In the genomic region with DNA sequence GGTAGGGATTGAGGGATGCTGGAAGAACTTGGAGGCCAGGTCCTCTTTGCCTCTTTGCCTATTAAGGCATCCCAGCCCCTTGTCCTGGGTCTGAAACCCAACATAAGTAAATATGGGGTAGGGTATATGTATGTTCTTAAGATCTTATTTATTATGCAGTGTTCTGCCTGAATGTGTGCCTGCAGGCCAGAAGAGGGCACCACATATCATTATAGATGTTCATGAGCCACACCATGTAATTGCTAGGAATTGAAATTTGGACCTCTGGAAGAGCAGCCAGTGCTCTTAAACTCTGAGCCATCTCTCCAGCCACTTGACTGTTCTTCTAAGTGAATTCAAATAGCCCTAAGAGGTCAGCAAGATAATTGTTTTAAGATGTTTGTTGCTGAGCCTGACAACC, we compare ENCODE assay signal across 13 mouse cellular contexts. TPM values are rescaled to one million over a fixed set of nuclear protein-coding genes. Genes with fewer than 3 reads are reported as not detected.
DNase-seq lines count a peak whose midpoint lies in the region; ATAC-seq lines count a peak whose summit lies in the region.
"Had no signal": no experiment of that assay in that cellular context is flagged by ENCODE, and none has a peak within 500 bp of the region (broad histone marks: within the 10 kb centered on the region; RNA-seq: fewer than 3 reads in every experiment).

No protein-coding gene starts in this region.

- no peaks in the 10 kb centered on the region for H3K27me3 ChIP-seq in hindbrain, embryonic 11.5 days (ENCODE audit: control insufficient read depth, insufficient read depth, low read length)
- no peaks in the 10 kb centered on the region for H3K27me3 ChIP-seq in hindbrain, embryonic 14.5 days (ENCODE audit: control insufficient read depth, insufficient read depth, low read length)
- no peaks in the 10 kb centered on the region for H3K27me3 ChIP-seq in midbrain, embryonic 14.5 days (ENCODE audit: control insufficient read depth, insufficient read depth, low read length)
- no peaks in the 10 kb centered on the region for H3K27me3 ChIP-seq in midbrain, embryonic 13.5 days
- H3K27me3 ChIP-seq: limb, embryonic 13.5 days had no signal

- H3K4me3 ChIP-seq in hindbrain, embryonic 11.5 days (ENCODE audit: low read depth, low read length), result no peak overlapping the region
- no peak overlapping the region for H3K4me3 ChIP-seq in hindbrain, embryonic 14.5 days (replicated peaks; ENCODE audit: low read length)
- H3K4me3 ChIP-seq in midbrain, embryonic 14.5 days (replicated peaks; ENCODE audit: low read depth, low read length), result no peak overlapping the region
- no peak overlapping the region for H3K4me3 ChIP-seq in midbrain, embryonic 13.5 days (replicated peaks)
- H3K4me3 ChIP-seq: forebrain, embryonic 10.5 days; heart, embryonic 10.5 days; limb, embryonic 13.5 days had no signal

- H3K4me2 ChIP-seq in hindbrain, embryonic 11.5 days (replicated peaks; ENCODE audit: low read depth, low read length), result no peak overlapping the region
- no peak overlapping the region for H3K4me2 ChIP-seq in hindbrain, embryonic 14.5 days (replicated peaks)
- H3K4me2 ChIP-seq in midbrain, embryonic 14.5 days (ENCODE audit: low read length), result no peak overlapping the region
- H3K4me2 ChIP-seq in midbrain, embryonic 13.5 days (replicated peaks), result no peak overlapping the region
- H3K4me2 ChIP-seq: limb, embryonic 13.5 days had no signal

- DNase-seq in hindbrain, embryonic 11.5 days (ENCODE audit: low spot score), result peak; percentile 28
- DNase-seq in hindbrain, embryonic 14.5 days (ENCODE audit: low spot score), result no peak
- DNase-seq in midbrain, embryonic 14.5 days, result peak; percentile 61
- peak; percentile 66 for DNase-seq in NIH3T3 (ENCODE audit: low read depth)
- no peak for DNase-seq in gastrocnemius, adult 18-20 months (ENCODE audit: low spot score)
- no peak for DNase-seq in kidney, postnatal 4 days
- DNase-seq: cerebellum, adult 11 months had no signal

- H3K27ac ChIP-seq in hindbrain, embryonic 11.5 days (ENCODE audit: low read depth, low read length), result no peak overlapping the region
- H3K27ac ChIP-seq in hindbrain, embryonic 14.5 days, result no peak overlapping the region
- no peak overlapping the region for H3K27ac ChIP-seq in midbrain, embryonic 14.5 days (replicated peaks; ENCODE audit: low read depth, low read length)
- H3K27ac ChIP-seq in midbrain, embryonic 13.5 days, result no peak overlapping the region
- H3K27ac ChIP-seq: forebrain, embryonic 10.5 days; heart, embryonic 10.5 days; limb, embryonic 13.5 days had no signal

- H3K9me3 ChIP-seq in hindbrain, embryonic 11.5 days (ENCODE audit: control insufficient read depth, low read length), result no peaks in the 10 kb centered on the region
- no peaks in the 10 kb centered on the region for H3K9me3 ChIP-seq in hindbrain, embryonic 14.5 days (ENCODE audit: control insufficient read depth, low read length)
- H3K9me3 ChIP-seq in midbrain, embryonic 14.5 days (ENCODE audit: control insufficient read depth, low read length), result no peaks in the 10 kb centered on the region
- no peaks in the 10 kb centered on the region for H3K9me3 ChIP-seq in midbrain, embryonic 13.5 days
- H3K9me3 ChIP-seq: forebrain, embryonic 10.5 days; heart, embryonic 10.5 days; limb, embryonic 13.5 days had no signal

- no peak overlapping the region for H3K9ac ChIP-seq in hindbrain, embryonic 11.5 days (ENCODE audit: low read depth, low read length)
- no peak overlapping the region for H3K9ac ChIP-seq in hindbrain, embryonic 14.5 days
- H3K9ac ChIP-seq in midbrain, embryonic 14.5 days (replicated peaks; ENCODE audit: low read length), result no peak overlapping the region
- no peak overlapping the region for H3K9ac ChIP-seq in midbrain, embryonic 13.5 days (replicated peaks)
- H3K9ac ChIP-seq: limb, embryonic 13.5 days had no signal

- H3K36me3 ChIP-seq in hindbrain, embryonic 11.5 days (ENCODE audit: control insufficient read depth, insufficient read depth, low read length), result no peaks in the 10 kb centered on the region
- H3K36me3 ChIP-seq in hindbrain, embryonic 14.5 days (replicated peaks; ENCODE audit: control insufficient read depth, insufficient read depth), result peaks cover 7% of the 10 kb centered on the region
- H3K36me3 ChIP-seq in midbrain, embryonic 14.5 days (ENCODE audit: control insufficient read depth, insufficient read depth, low read length), result peaks cover 4% of the 10 kb centered on the region; the same call in 1 of the 2 replicates
- peaks cover 7% of the 10 kb centered on the region; the same call in 1 of the 2 replicates for H3K36me3 ChIP-seq in midbrain, embryonic 13.5 days

- no peak for ATAC-seq in hindbrain, embryonic 11.5 days (ENCODE audit: low FRiP score)
- no peak for ATAC-seq in hindbrain, embryonic 14.5 days (ENCODE audit: low FRiP score)
- no peak for ATAC-seq in midbrain, embryonic 14.5 days (ENCODE audit: low FRiP score, low TSS enrichment)
- no peak for ATAC-seq in midbrain, embryonic 13.5 days
- ATAC-seq in neutrophil, adult 5-6 weeks (ENCODE audit: extremely low read depth, insufficient number of reproducible peaks, low FRiP score, poor library complexity, severe bottlenecking), result 0 out of 2 replicates have a peak, but pooled peaks have one; percentile 20
- ATAC-seq: intestine, embryonic 16.5 days had no signal

- no peaks in the 10 kb centered on the region for H3K4me1 ChIP-seq in hindbrain, embryonic 11.5 days (replicated peaks; ENCODE audit: control insufficient read depth, insufficient read depth, low read length)
- no peaks in the 10 kb centered on the region; the same call in 1 of the 2 replicates for H3K4me1 ChIP-seq in hindbrain, embryonic 14.5 days (replicated peaks; ENCODE audit: control insufficient read depth, insufficient read depth, low read length)
- H3K4me1 ChIP-seq in midbrain, embryonic 14.5 days (ENCODE audit: control insufficient read depth, insufficient read depth, low read length), result 0 out of 2 replicates have a peak, but pooled peaks cover 2% of the 10 kb centered on the region
- peaks cover 10% of the 10 kb centered on the region for H3K4me1 ChIP-seq in midbrain, embryonic 13.5 days (replicated peaks)

RNA-seq across cellular contexts. Expression of a gene that starts 8.5 kb away (rescaled TPM):
- polyA plus RNA-seq in hindbrain, embryonic 11.5 days (2014; fragmentation: Nextera tagmentation; extraction: Ambion mirVana), result 842 and 852 TPM in 2 replicates
- 671 and 781 TPM in 2 replicates for polyA plus RNA-seq in hindbrain, embryonic 14.5 days (2014; fragmentation: Nextera tagmentation; extraction: Ambion mirVana)
- 749 and 858 TPM in 2 replicates for polyA plus RNA-seq in midbrain, embryonic 14.5 days (2014; fragmentation: Nextera tagmentation; extraction: Ambion mirVana)
- 680 and 686 TPM in 2 replicates for polyA plus RNA-seq in midbrain, embryonic 13.5 days (2015; fragmentation: Nextera tagmentation; extraction: Ambion mirVana)
- 425 and 483 TPM in 2 replicates for total RNA-seq in neutrophil, adult 5-6 weeks (2017)
- 100 to 1,000 TPM; 586 to 589 TPM for total RNA-seq in gastrocnemius, adult 18-20 months (2021)

RNA-seq across cellular contexts. Expression of a gene that starts 13.7 kb away (rescaled TPM):
- polyA plus RNA-seq in hindbrain, embryonic 11.5 days (2014; fragmentation: Nextera tagmentation; extraction: Ambion mirVana), result 0.50 and 0.66 TPM in 2 replicates
- polyA plus RNA-seq in hindbrain, embryonic 14.5 days (2014; fragmentation: Nextera tagmentation; extraction: Ambion mirVana), result 0.87 and 0.95 TPM in 2 replicates
- polyA plus RNA-seq in midbrain, embryonic 14.5 days (2014; fragmentation: Nextera tagmentation; extraction: Ambion mirVana), result 0.64 and 0.66 TPM in 2 replicates
- 0.69 and 1.1 TPM in 2 replicates for polyA plus RNA-seq in midbrain, embryonic 13.5 days (2015; fragmentation: Nextera tagmentation; extraction: Ambion mirVana)
- 1.2 and 1.7 TPM in 2 replicates for total RNA-seq in neutrophil, adult 5-6 weeks (2017)
- under 1 TPM; 0.46 to 0.59 TPM for total RNA-seq in gastrocnemius, adult 18-20 months (2021)

RNA-seq across cellular contexts. Expression of a gene that starts 15.9 kb away (rescaled TPM):
- 19.1 and 19.9 TPM in 2 replicates for polyA plus RNA-seq in hindbrain, embryonic 11.5 days (2014; fragmentation: Nextera tagmentation; extraction: Ambion mirVana)
- 10.5 and 13.0 TPM in 2 replicates for polyA plus RNA-seq in hindbrain, embryonic 14.5 days (2014; fragmentation: Nextera tagmentation; extraction: Ambion mirVana)
- 9.9 and 13.0 TPM in 2 replicates for polyA plus RNA-seq in midbrain, embryonic 14.5 days (2014; fragmentation: Nextera tagmentation; extraction: Ambion mirVana)
- polyA plus RNA-seq in midbrain, embryonic 13.5 days (2015; fragmentation: Nextera tagmentation; extraction: Ambion mirVana), result 10.4 and 10.5 TPM in 2 replicates
- 3.6 and 5.9 TPM in 2 replicates for total RNA-seq in neutrophil, adult 5-6 weeks (2017)
- total RNA-seq in gastrocnemius, adult 18-20 months (2021), result 1 to 10 TPM; 2.8 to 3.4 TPM

RNA-seq across cellular contexts. Expression of a gene that starts 32.6 kb away (rescaled TPM):
- 6.1 TPM in 2 replicates for polyA plus RNA-seq in hindbrain, embryonic 11.5 days (2014; fragmentation: Nextera tagmentation; extraction: Ambion mirVana)
- 7.8 and 9.1 TPM in 2 replicates for polyA plus RNA-seq in hindbrain, embryonic 14.5 days (2014; fragmentation: Nextera tagmentation; extraction: Ambion mirVana)
- polyA plus RNA-seq in midbrain, embryonic 14.5 days (2014; fragmentation: Nextera tagmentation; extraction: Ambion mirVana), result 8.6 and 9.0 TPM in 2 replicates
- 7.4 and 7.6 TPM in 2 replicates for polyA plus RNA-seq in midbrain, embryonic 13.5 days (2015; fragmentation: Nextera tagmentation; extraction: Ambion mirVana)
- total RNA-seq in neutrophil, adult 5-6 weeks (2017), result 2.9 and 4.8 TPM in 2 replicates
- 1 to 10 TPM; 1.8 to 2.2 TPM for total RNA-seq in gastrocnemius, adult 18-20 months (2021)

RNA-seq across cellular contexts. Expression of a gene that starts 52.1 kb away (rescaled TPM):
- polyA plus RNA-seq in hindbrain, embryonic 11.5 days (2014; fragmentation: Nextera tagmentation; extraction: Ambion mirVana), result 7.4 and 8.0 TPM in 2 replicates
- polyA plus RNA-seq in hindbrain, embryonic 14.5 days (2014; fragmentation: Nextera tagmentation; extraction: Ambion mirVana), result 12.2 and 13.9 TPM in 2 replicates
- polyA plus RNA-seq in midbrain, embryonic 14.5 days (2014; fragmentation: Nextera tagmentation; extraction: Ambion mirVana), result 12.0 and 14.4 TPM in 2 replicates
- 13.7 and 15.4 TPM in 2 replicates for polyA plus RNA-seq in midbrain, embryonic 13.5 days (2015; fragmentation: Nextera tagmentation; extraction: Ambion mirVana)
- total RNA-seq in neutrophil, adult 5-6 weeks (2017), result 5.0 and 5.5 TPM in 2 replicates
- total RNA-seq in gastrocnemius, adult 18-20 months (2021), result 1 to 10 TPM; 1.4 to 1.5 TPM

Comparison
In these comparisons a context has a peak if more than half of its experiments do, and no peak if none do; other contexts are left out.
1. DNase-seq: peak in hindbrain, embryonic 11.5 days (single experiment), midbrain, embryonic 14.5 days (single experiment) and NIH3T3 (single experiment); none in hindbrain, embryonic 14.5 days (single experiment), gastrocnemius, adult 18-20 months (single experiment) and kidney, postnatal 4 days (0 of 2).